Mouse (Mus musculus) MEL-GATA-1-ER (cell line): ENCODE measurements around the gene Fmnl1.
"Not testable (repeated sequence)": the region's sequence is repeated elsewhere in the genome, so short reads cannot be mapped to it uniquely, and the experiment has no call there.

ENCODE experiments used
- DNase-seq: peaks from one replicate; pipeline ENCODE4 v3.0.0-alpha.2; 2012; ENCODE audit warnings: low read depth; ENCODE audit errors: extremely low read depth

The Fmnl1 gene

GRCm38 (mm10) chr11:103219995-103220394 lies 49.1 kb downstream of the Fmnl1 start:
- DNase-seq, result no peak

GRCm38 (mm10) chr11:103221437-103221836 lies 50.5 kb downstream of the Fmnl1 start:
- no peak for DNase-seq

GRCm38 (mm10) chr11:103222718-103223117 lies 51.8 kb downstream of the Fmnl1 start:
- DNase-seq, result not testable (repeated sequence)

GRCm38 (mm10) chr11:103223444-103223843 lies 52.5 kb downstream of the Fmnl1 start:
- DNase-seq, result no peak

- no peak for DNase-seq
These were observed 53.1 kb downstream of the Fmnl1 start for GRCm38 (mm10) chr11:103223951-103224456.

- no peak for DNase-seq
These were observed 58.7 kb downstream of the Fmnl1 start for GRCm38 (mm10) chr11:103229608-103230007.

- DNase-seq, result no peak
These were observed 59.7 kb downstream of the Fmnl1 start for GRCm38 (mm10) chr11:103230626-103231025.

GRCm38 (mm10) chr11:103231367-103231766 lies 60.5 kb downstream of the Fmnl1 start:
- no peak for DNase-seq

GRCm38 (mm10) chr11:103232966-103233365 lies 62.1 kb downstream of the Fmnl1 start:
- no peak for DNase-seq

GRCm38 (mm10) chr11:103234447-103234846 lies 63.5 kb downstream of the Fmnl1 start:
- no peak for DNase-seq

GRCm38 (mm10) chr11:103235702-103236101 lies 64.8 kb downstream of the Fmnl1 start:
- DNase-seq, result no peak

GRCm38 (mm10) chr11:103236431-103236830 lies 65.5 kb downstream of the Fmnl1 start:
- no peak for DNase-seq

- no peak for DNase-seq
These were observed 66.0 kb downstream of the Fmnl1 start for GRCm38 (mm10) chr11:103236903-103237302.

GRCm38 (mm10) chr11:103237757-103238156 lies 66.8 kb downstream of the Fmnl1 start:
- DNase-seq, result no peak

GRCm38 (mm10) chr11:103240740-103241139 lies 69.8 kb downstream of the Fmnl1 start:
- no peak for DNase-seq

- DNase-seq, result no peak
These were observed 73.9 kb downstream of the Fmnl1 start for GRCm38 (mm10) chr11:103244856-103245255.

GRCm38 (mm10) chr11:103246081-103246730 lies 75.3 kb downstream of the Fmnl1 start:
- DNase-seq, result no peak

- DNase-seq, result no peak
These were observed 75.9 kb downstream of the Fmnl1 start for GRCm38 (mm10) chr11:103246731-103247290.

GRCm38 (mm10) chr11:103247504-103248177 lies 76.7 kb downstream of the Fmnl1 start:
- no peak for DNase-seq
